ENCODE assay signal across 25 mouse cellular contexts in genomic region chr7:29773503-29773902, GRCm38 (mm10). TPM values are rescaled to one million over a fixed set of nuclear protein-coding genes. Genes with fewer than 3 reads are reported as not detected.
DNase-seq lines count a peak whose midpoint lies in the region; ATAC-seq and TF ChIP-seq lines count a peak whose summit lies in the region.
"Had no signal": no experiment of that assay in that cellular context is flagged by ENCODE, and none has a peak within 500 bp of the region (broad histone marks: within the 10 kb centered on the region; RNA-seq: fewer than 3 reads in every experiment).

No protein-coding gene starts in this region.

- peaks cover 29% of the 10 kb centered on the region for H3K79me2 ChIP-seq in myocyte (ENCODE audit: control insufficient read depth, insufficient read depth)

- no peak overlapping the region for H3K4me3 ChIP-seq in forebrain, embryonic 10.5 days
- H3K4me3 ChIP-seq in forebrain, embryonic 14.5 days (ENCODE audit: low read depth, low read length), result no peak overlapping the region
- no peak overlapping the region for H3K4me3 ChIP-seq in hindbrain, embryonic 13.5 days
- no peak overlapping the region for H3K4me3 ChIP-seq in hindbrain, embryonic 14.5 days (replicated peaks; ENCODE audit: low read length)
- no peak overlapping the region for H3K4me3 ChIP-seq in kidney, embryonic 14.5 days (ENCODE audit: low read length)
- no peak overlapping the region for H3K4me3 ChIP-seq in myocyte
- H3K4me3 ChIP-seq: forebrain, embryonic 12.5 days; hindbrain, embryonic 10.5 days; layer of hippocampus, adult 2 months; midbrain, embryonic 15.5 days had no signal

- no peaks in the 10 kb centered on the region for H3K27me3 ChIP-seq in forebrain, embryonic 10.5 days (ENCODE audit: poor library complexity, severe bottlenecking)
- no peaks in the 10 kb centered on the region for H3K27me3 ChIP-seq in forebrain, embryonic 14.5 days (replicated peaks; ENCODE audit: control insufficient read depth, insufficient read depth, low read length)
- no peaks in the 10 kb centered on the region for H3K27me3 ChIP-seq in hindbrain, embryonic 13.5 days
- H3K27me3 ChIP-seq in hindbrain, embryonic 14.5 days (ENCODE audit: control insufficient read depth, insufficient read depth, low read length), result no peaks in the 10 kb centered on the region
- H3K27me3 ChIP-seq in kidney, embryonic 14.5 days (ENCODE audit: control insufficient read depth, insufficient read depth, low read length), result no peaks in the 10 kb centered on the region
- no peaks in the 10 kb centered on the region for H3K27me3 ChIP-seq in myocyte (ENCODE audit: control insufficient read depth, insufficient read depth, insufficient read length)
- H3K27me3 ChIP-seq: forebrain, embryonic 12.5 days; midbrain, embryonic 15.5 days had no signal

- 92% methylated on average over 7 of the region's 7 CpGs for WGBS in forebrain, embryonic 10.5 days
- WGBS in forebrain, embryonic 14.5 days, result 94% methylated on average over 7 of the region's 7 CpGs
- 93% methylated on average over 7 of the region's 7 CpGs for WGBS in hindbrain, embryonic 13.5 days
- 91% methylated on average over 7 of the region's 7 CpGs for WGBS in hindbrain, embryonic 14.5 days
- WGBS in kidney, embryonic 14.5 days, result 87% methylated on average over 7 of the region's 7 CpGs

- no peak for ATAC-seq in forebrain, embryonic 14.5 days
- ATAC-seq in hindbrain, embryonic 13.5 days (ENCODE audit: low FRiP score), result no peak
- no peak for ATAC-seq in hindbrain, embryonic 14.5 days (ENCODE audit: low FRiP score)
- no peak for ATAC-seq in kidney, embryonic 14.5 days (ENCODE audit: low FRiP score, low TSS enrichment)
- ATAC-seq: CD4-positive, CD25-positive, alpha-beta regulatory T cell, adult 4 months; lung, postnatal 0 days; midbrain, embryonic 15.5 days had no signal

- H3ac ChIP-seq in myocyte (ENCODE audit: control insufficient read depth, insufficient read length), result no peak overlapping the region

- no peak overlapping the region for H3K27ac ChIP-seq in forebrain, embryonic 10.5 days
- H3K27ac ChIP-seq in forebrain, embryonic 14.5 days (ENCODE audit: low read depth, low read length), result no peak overlapping the region
- H3K27ac ChIP-seq in hindbrain, embryonic 13.5 days, result no peak overlapping the region
- no peak overlapping the region for H3K27ac ChIP-seq in hindbrain, embryonic 14.5 days
- no peak overlapping the region for H3K27ac ChIP-seq in kidney, embryonic 14.5 days (ENCODE audit: low read depth, low read length)
- H3K27ac ChIP-seq: forebrain, embryonic 12.5 days; hindbrain, embryonic 10.5 days; layer of hippocampus, adult 2 months; macrophage; midbrain, embryonic 15.5 days had no signal

- no peak for TF ChIP-seq POLR2A in myocyte (IDR thresholded peaks at IDR 0.05; ENCODE audit: insufficient read length, low read depth)

- H3K4me1 ChIP-seq in forebrain, embryonic 10.5 days, result peaks cover 12% of the 10 kb centered on the region
- H3K4me1 ChIP-seq in forebrain, embryonic 14.5 days (ENCODE audit: control insufficient read depth, insufficient read depth, low read length), result peaks cover 6% of the 10 kb centered on the region; the same call in 1 of the 2 replicates
- peaks cover 19% of the 10 kb centered on the region for H3K4me1 ChIP-seq in hindbrain, embryonic 13.5 days (replicated peaks)
- peaks cover 10% of the 10 kb centered on the region for H3K4me1 ChIP-seq in hindbrain, embryonic 14.5 days (replicated peaks; ENCODE audit: control insufficient read depth, insufficient read depth, low read length)
- peaks cover 8% of the 10 kb centered on the region; the same call in 1 of the 2 replicates for H3K4me1 ChIP-seq in kidney, embryonic 14.5 days (ENCODE audit: control insufficient read depth, insufficient read depth, low read length)

- peaks cover 13% of the 10 kb centered on the region for H3K9me3 ChIP-seq in forebrain, embryonic 10.5 days
- H3K9me3 ChIP-seq in forebrain, embryonic 14.5 days (replicated peaks; ENCODE audit: control insufficient read depth, low read length), result no peaks in the 10 kb centered on the region
- H3K9me3 ChIP-seq in hindbrain, embryonic 13.5 days, result no peaks in the 10 kb centered on the region
- no peaks in the 10 kb centered on the region for H3K9me3 ChIP-seq in hindbrain, embryonic 14.5 days (ENCODE audit: control insufficient read depth, low read length)
- H3K9me3 ChIP-seq in kidney, embryonic 14.5 days (ENCODE audit: control insufficient read depth, low read length), result peaks cover 9% of the 10 kb centered on the region; the same call in 1 of the 2 replicates
- H3K9me3 ChIP-seq: forebrain, embryonic 12.5 days; midbrain, embryonic 15.5 days had no signal

- no peak overlapping the region for H3K4me2 ChIP-seq in forebrain, embryonic 14.5 days (ENCODE audit: low read length)
- H3K4me2 ChIP-seq in hindbrain, embryonic 13.5 days, result no peak overlapping the region
- H3K4me2 ChIP-seq in hindbrain, embryonic 14.5 days (replicated peaks), result no peak overlapping the region
- no peak overlapping the region for H3K4me2 ChIP-seq in kidney, embryonic 14.5 days (replicated peaks; ENCODE audit: low read depth, low read length)
- H3K4me2 ChIP-seq in myocyte (ENCODE audit: low read depth), result no peak overlapping the region
- H3K4me2 ChIP-seq: forebrain, embryonic 12.5 days; midbrain, embryonic 15.5 days had no signal

- no peak overlapping the region for H3K9ac ChIP-seq in forebrain, embryonic 14.5 days (ENCODE audit: low read length)
- peak overlapping the region; percentile 9 for H3K9ac ChIP-seq in hindbrain, embryonic 13.5 days
- H3K9ac ChIP-seq in hindbrain, embryonic 14.5 days, result no peak overlapping the region
- H3K9ac ChIP-seq in kidney, embryonic 14.5 days (ENCODE audit: low read depth, low read length), result no peak overlapping the region
- H3K9ac ChIP-seq: forebrain, embryonic 12.5 days; midbrain, embryonic 15.5 days had no signal

- DNase-seq in forebrain, embryonic 10.5 days (ENCODE audit: extremely low spot score, low spot score), result peak; percentile 10
- no peak for DNase-seq in forebrain, embryonic 14.5 days (ENCODE audit: low spot score)
- no peak for DNase-seq in hindbrain, embryonic 14.5 days (ENCODE audit: low spot score)
- DNase-seq in kidney, postnatal 10 days, result peak; percentile 0
- no peak for DNase-seq in layer of hippocampus, postnatal 25 days (ENCODE audit: extremely low spot score in 1 of 2, low spot score in 1 of 2)
- DNase-seq: adrenal gland, postnatal 25 days; cerebellum, adult 9-10 months; kidney, adult 9 months; liver; thymus, postnatal 14 days had no signal

- peaks cover 77% of the 10 kb centered on the region for H3K36me3 ChIP-seq in forebrain, embryonic 10.5 days (replicated peaks)
- peaks cover 66% of the 10 kb centered on the region for H3K36me3 ChIP-seq in forebrain, embryonic 14.5 days (ENCODE audit: control insufficient read depth, insufficient read depth, low read length)
- peaks cover 66% of the 10 kb centered on the region for H3K36me3 ChIP-seq in hindbrain, embryonic 13.5 days
- H3K36me3 ChIP-seq in hindbrain, embryonic 14.5 days (replicated peaks; ENCODE audit: control insufficient read depth, insufficient read depth), result peaks cover 67% of the 10 kb centered on the region
- H3K36me3 ChIP-seq in kidney, embryonic 14.5 days (ENCODE audit: control insufficient read depth, insufficient read depth, low read length), result peaks cover 63% of the 10 kb centered on the region
- H3K36me3 ChIP-seq in myocyte (ENCODE audit: control insufficient read depth, insufficient read depth), result peaks cover 47% of the 10 kb centered on the region

RNA-seq across cellular contexts. Expression of gene Zfp84, which starts 5.2 kb away (rescaled TPM):
- 11.6 and 11.8 TPM in 2 replicates for polyA plus RNA-seq in forebrain, embryonic 10.5 days (2016; fragmentation: Nextera tagmentation; extraction: Ambion mirVana)
- polyA plus RNA-seq in forebrain, embryonic 14.5 days (2014; fragmentation: Nextera tagmentation; extraction: Ambion mirVana), result 18.3 and 23.9 TPM in 2 replicates
- polyA plus RNA-seq in hindbrain, embryonic 13.5 days (2015; fragmentation: Nextera tagmentation; extraction: Ambion mirVana), result 17.2 and 17.3 TPM in 2 replicates
- 17.0 and 19.5 TPM in 2 replicates for polyA plus RNA-seq in hindbrain, embryonic 14.5 days (2014; fragmentation: Nextera tagmentation; extraction: Ambion mirVana)
- 9.1 and 14.3 TPM in 2 replicates for polyA plus RNA-seq in kidney, embryonic 14.5 days (2014; fragmentation: Nextera tagmentation; extraction: Ambion mirVana)
- polyA plus RNA-seq in myocyte (2012; fragmentation: generic; extraction: Trizol), result 4.7 TPM
- 10 to 100 TPM; 18.6 to 19.0 TPM for total RNA-seq in layer of hippocampus, postnatal 25 days (2021)

RNA-seq across cellular contexts. Expression of gene Zfp30, which starts 10.3 kb away (rescaled TPM):
- polyA plus RNA-seq in forebrain, embryonic 10.5 days (2016; fragmentation: Nextera tagmentation; extraction: Ambion mirVana), result 6.9 and 7.0 TPM in 2 replicates
- polyA plus RNA-seq in forebrain, embryonic 14.5 days (2014; fragmentation: Nextera tagmentation; extraction: Ambion mirVana), result 15.8 and 17.0 TPM in 2 replicates
- 14.2 and 14.7 TPM in 2 replicates for polyA plus RNA-seq in hindbrain, embryonic 13.5 days (2015; fragmentation: Nextera tagmentation; extraction: Ambion mirVana)
- 13.1 and 13.4 TPM in 2 replicates for polyA plus RNA-seq in hindbrain, embryonic 14.5 days (2014; fragmentation: Nextera tagmentation; extraction: Ambion mirVana)
- polyA plus RNA-seq in kidney, embryonic 14.5 days (2014; fragmentation: Nextera tagmentation; extraction: Ambion mirVana), result 8.3 and 8.9 TPM in 2 replicates
- 3.3 TPM for polyA plus RNA-seq in myocyte (2012; fragmentation: generic; extraction: Trizol)
- 10 to 100 TPM in 1 of 2 experiments, 1 to 10 TPM in 1; 9.6 to 10.9 TPM for total RNA-seq in layer of hippocampus, postnatal 25 days (2021)

RNA-seq across cellular contexts. Expression of gene Zfp790, which starts 42.4 kb away (rescaled TPM):
- polyA plus RNA-seq in forebrain, embryonic 10.5 days (2016; fragmentation: Nextera tagmentation; extraction: Ambion mirVana), result 11.6 and 13.2 TPM in 2 replicates
- 23.0 and 34.3 TPM in 2 replicates for polyA plus RNA-seq in forebrain, embryonic 14.5 days (2014; fragmentation: Nextera tagmentation; extraction: Ambion mirVana)
- 28.6 and 30.0 TPM in 2 replicates for polyA plus RNA-seq in hindbrain, embryonic 13.5 days (2015; fragmentation: Nextera tagmentation; extraction: Ambion mirVana)
- 29.4 and 31.5 TPM in 2 replicates for polyA plus RNA-seq in hindbrain, embryonic 14.5 days (2014; fragmentation: Nextera tagmentation; extraction: Ambion mirVana)
- polyA plus RNA-seq in kidney, embryonic 14.5 days (2014; fragmentation: Nextera tagmentation; extraction: Ambion mirVana), result 4.9 and 12.3 TPM in 2 replicates
- 5.1 TPM for polyA plus RNA-seq in myocyte (2012; fragmentation: generic; extraction: Trizol)
- 10 to 100 TPM; 21.0 to 22.0 TPM for total RNA-seq in layer of hippocampus, postnatal 25 days (2021)

RNA-seq across cellular contexts. Expression of gene Catsperg2, which starts 46.7 kb away (rescaled TPM):
- polyA plus RNA-seq in forebrain, embryonic 10.5 days (2016; fragmentation: Nextera tagmentation; extraction: Ambion mirVana), result 0.14 TPM in 1 of 2 replicates, not detected in the other
- 0.17 and 0.20 TPM in 2 replicates for polyA plus RNA-seq in forebrain, embryonic 14.5 days (2014; fragmentation: Nextera tagmentation; extraction: Ambion mirVana)
- polyA plus RNA-seq in hindbrain, embryonic 13.5 days (2015; fragmentation: Nextera tagmentation; extraction: Ambion mirVana), result 0.26 and 0.32 TPM in 2 replicates
- polyA plus RNA-seq in hindbrain, embryonic 14.5 days (2014; fragmentation: Nextera tagmentation; extraction: Ambion mirVana), result 0.17 and 0.26 TPM in 2 replicates
- polyA plus RNA-seq in kidney, embryonic 14.5 days (2014; fragmentation: Nextera tagmentation; extraction: Ambion mirVana), result not detected in 2 replicates
- 0.01 TPM for polyA plus RNA-seq in myocyte (2012; fragmentation: generic; extraction: Trizol)
- under 1 TPM in 1 of 2 experiments, not detected in 1; 0.52 TPM for total RNA-seq in layer of hippocampus, postnatal 25 days (2021)
- total RNA-seq: adrenal gland, postnatal 25 days; gastrocnemius, adult 8-10 months; granulocyte monocyte progenitor cell, adult 5-6 weeks; left cerebral cortex, postnatal 14 days had no signal
- polyA plus RNA-seq: CD4-positive, CD25-positive, alpha-beta regulatory T cell, adult 4 months; heart, embryonic 16.5 days; liver, embryonic 16.5 days; lung, postnatal 0 days; macrophage had no signal

Comparison
In these comparisons a context has a peak if more than half of its experiments do, and no peak if none do; other contexts are left out.
1. DNase-seq: peak in forebrain, embryonic 10.5 days (single experiment) and kidney, postnatal 10 days (single experiment); none in forebrain, embryonic 14.5 days (single experiment), hindbrain, embryonic 14.5 days (single experiment) and layer of hippocampus, postnatal 25 days (0 of 2).